Mouse (Mus musculus): ENCODE measurements around the gene Ric3. TPM values are rescaled to one million over a fixed set of nuclear protein-coding genes. Genes with fewer than 3 reads are reported as not detected.

The Ric3 gene
- polyA plus RNA-seq, 1 experiment from 2014 or later: 34.6 TPM

DNA sequence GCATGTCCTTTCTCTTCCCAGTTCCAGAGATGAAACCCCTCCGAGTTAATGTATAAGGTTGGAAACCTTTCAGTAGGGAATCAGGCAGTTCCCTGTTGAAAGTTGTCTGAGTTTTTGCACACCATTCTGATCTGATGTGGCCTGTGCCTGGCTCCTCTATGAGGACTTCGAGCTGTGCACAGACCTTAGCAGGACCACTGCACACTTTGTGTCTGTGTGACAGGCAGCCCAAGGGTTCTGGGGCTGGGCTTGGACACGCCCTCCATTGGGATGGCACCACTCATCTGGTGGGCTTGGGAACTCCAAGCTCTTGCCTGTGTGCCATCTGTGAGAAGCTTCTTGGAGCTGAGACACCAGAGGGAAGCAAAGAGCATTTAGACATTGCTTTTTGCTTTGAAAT lies 51.8 kb downstream of the Ric3 start:
- Histone ChIP-seq H3K27ac (ENCODE audit: low read depth, low read length) (no peak overlapping the region), H3K9ac (replicated peaks; ENCODE audit: low read depth, low read length) (no peak overlapping the region), H3K4me2 (ENCODE audit: low read depth, low read length) (no peak overlapping the region), H3K4me1 (ENCODE audit: control insufficient read depth, insufficient read depth, low read length) (no peaks in the 10 kb centered on the region), H3K36me3 (ENCODE audit: control insufficient read depth, insufficient read depth, low read length) (peaks cover 19% of the 10 kb centered on the region), H3K9me3 (ENCODE audit: control insufficient read depth, low read length) (no peaks in the 10 kb centered on the region), H3K27me3 (ENCODE audit: control insufficient read depth, insufficient read depth, low read length) (no peaks in the 10 kb centered on the region), H3K4me3 (ENCODE audit: low read depth, low read length) (no peak overlapping the region)
- no peak for ATAC-seq (ENCODE audit: low read depth)
- 90% methylated on average over 3 of the region's 3 CpGs for WGBS

DNA sequence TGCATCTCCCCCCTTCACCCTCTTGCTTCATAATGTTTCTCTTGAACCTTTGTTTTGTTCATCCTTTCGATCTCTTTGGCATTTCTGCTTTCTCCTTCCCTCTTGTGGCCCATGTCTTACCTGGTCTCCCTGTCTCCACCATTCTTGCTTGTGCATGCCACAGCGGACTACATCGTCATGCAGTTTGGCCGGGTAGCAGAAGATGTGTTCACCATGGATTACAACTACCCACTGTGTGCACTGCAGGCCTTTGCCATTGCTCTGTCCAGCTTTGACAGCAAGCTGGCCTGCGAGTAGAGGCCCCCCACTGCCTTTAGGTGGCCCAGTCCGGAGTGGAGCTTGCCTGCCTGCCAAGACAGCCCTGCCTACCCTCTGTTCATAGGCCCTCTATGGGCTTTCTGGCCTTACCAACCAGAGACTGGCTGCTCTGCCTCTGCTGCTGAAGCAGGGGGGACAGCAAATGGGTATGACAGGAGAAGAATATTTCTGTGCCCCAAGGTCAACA lies 53.1 kb downstream of the Ric3 start:
- Histone ChIP-seq H3K4me3 (ENCODE audit: low read depth, low read length) (no peak overlapping the region), H3K4me2 (ENCODE audit: low read depth, low read length) (no peak overlapping the region), H3K27me3 (ENCODE audit: control insufficient read depth, insufficient read depth, low read length) (no peaks in the 10 kb centered on the region), H3K36me3 (ENCODE audit: control insufficient read depth, insufficient read depth, low read length) (peaks cover 24% of the 10 kb centered on the region), H3K9ac (replicated peaks; ENCODE audit: low read depth, low read length) (no peak overlapping the region), H3K9me3 (ENCODE audit: control insufficient read depth, low read length) (no peaks in the 10 kb centered on the region), H3K27ac (ENCODE audit: low read depth, low read length) (no peak overlapping the region), H3K4me1 (ENCODE audit: control insufficient read depth, insufficient read depth, low read length) (no peaks in the 10 kb centered on the region)
- no peak for ATAC-seq (ENCODE audit: low read depth)
- WGBS: 91% methylated on average over 6 of the region's 6 CpGs

DNA sequence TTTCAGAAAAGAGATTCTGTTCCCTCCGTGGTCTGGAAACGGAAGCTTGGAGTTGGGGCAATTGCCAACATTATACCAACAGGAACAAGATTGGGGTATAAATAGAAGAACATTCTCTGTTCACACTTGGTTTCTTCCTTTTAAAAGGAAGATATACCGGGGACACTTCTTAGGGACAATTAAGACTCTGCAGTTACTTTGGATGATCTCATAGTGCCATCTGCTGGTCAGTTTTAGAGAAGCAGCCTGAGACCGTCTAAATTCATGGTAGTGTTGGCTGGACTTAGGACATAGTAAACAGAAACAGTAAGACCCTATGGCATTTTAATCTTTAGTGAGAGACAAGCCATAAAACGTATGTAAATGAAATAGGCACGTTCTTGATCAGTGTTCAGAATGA lies 54.9 kb downstream of the Ric3 start:
- no peak overlapping the region for H3K9ac ChIP-seq (replicated peaks; ENCODE audit: low read depth, low read length)
- H3K36me3 ChIP-seq (ENCODE audit: control insufficient read depth, insufficient read depth, low read length): peaks cover 29% of the 10 kb centered on the region
- no peaks in the 10 kb centered on the region for H3K27me3 ChIP-seq (ENCODE audit: control insufficient read depth, insufficient read depth, low read length)
- no peaks in the 10 kb centered on the region for H3K4me1 ChIP-seq (ENCODE audit: control insufficient read depth, insufficient read depth, low read length)
- H3K9me3 ChIP-seq (ENCODE audit: control insufficient read depth, low read length): no peaks in the 10 kb centered on the region
- 21% methylated on average over 6 of the region's 6 CpGs for WGBS
- no peak overlapping the region for H3K4me3 ChIP-seq (ENCODE audit: low read depth, low read length)
- no peak overlapping the region for H3K27ac ChIP-seq (ENCODE audit: low read depth, low read length)
- peak; percentile 70 for ATAC-seq (ENCODE audit: low read depth)
- H3K4me2 ChIP-seq (ENCODE audit: low read depth, low read length): no peak overlapping the region

DNA sequence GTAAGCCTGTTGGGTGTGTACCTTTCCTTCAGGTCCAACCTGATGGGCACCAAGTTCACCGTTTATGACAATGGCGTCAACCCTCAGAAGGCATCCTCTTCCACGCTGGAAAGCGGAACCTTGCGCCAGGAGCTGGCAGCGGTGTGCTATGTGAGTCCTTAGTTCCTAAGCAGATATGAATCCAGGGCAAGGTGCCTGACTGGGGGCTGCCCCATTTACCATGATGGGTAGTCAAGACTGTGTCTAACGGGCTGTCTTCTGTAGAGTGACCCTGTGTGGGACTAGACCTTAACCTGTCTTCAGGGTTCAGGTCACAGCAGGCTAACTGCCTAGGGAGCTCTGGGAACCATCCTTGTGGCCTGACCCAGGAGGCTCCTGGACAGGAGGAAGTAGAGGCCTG lies 55.4 kb downstream of the Ric3 start:
- ATAC-seq (ENCODE audit: low read depth): no peak; the same call in 1 of the 2 replicates
- 95% methylated on average over 7 of the region's 7 CpGs for whole genome bisulfite sequencing
- H3K4me3 ChIP-seq (ENCODE audit: low read depth, low read length): no peak overlapping the region

DNA sequence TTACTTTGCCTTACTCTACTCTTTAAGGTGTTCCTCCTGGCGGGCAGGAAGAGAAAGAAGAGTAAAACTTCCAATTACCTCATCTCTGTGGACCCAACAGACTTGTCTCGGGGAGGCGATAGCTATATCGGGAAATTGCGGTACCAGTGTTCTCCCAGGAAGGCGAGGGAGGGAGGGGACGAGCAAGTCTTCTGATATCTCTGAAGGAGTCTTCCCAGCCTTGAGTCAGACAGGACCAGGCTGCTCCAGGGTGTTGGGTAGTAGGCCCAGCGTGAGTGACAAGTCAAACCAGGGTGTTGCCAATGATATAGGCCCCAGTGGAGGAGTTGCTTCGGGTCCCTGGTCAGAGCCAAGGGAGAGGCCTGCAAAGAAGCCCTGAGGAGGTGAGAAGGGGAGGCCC lies 56.2 kb downstream of the Ric3 start:
- Histone ChIP-seq H3K27me3 (ENCODE audit: control insufficient read depth, insufficient read depth, low read length) (no peaks in the 10 kb centered on the region), H3K4me3 (ENCODE audit: low read depth, low read length) (no peak overlapping the region), H3K4me1 (ENCODE audit: control insufficient read depth, insufficient read depth, low read length) (no peaks in the 10 kb centered on the region), H3K9ac (replicated peaks; ENCODE audit: low read depth, low read length) (no peak overlapping the region), H3K9me3 (ENCODE audit: control insufficient read depth, low read length) (no peaks in the 10 kb centered on the region), H3K4me2 (ENCODE audit: low read depth, low read length) (no peak overlapping the region), H3K36me3 (ENCODE audit: control insufficient read depth, insufficient read depth, low read length) (peaks cover 32% of the 10 kb centered on the region; the same call in 1 of the 2 replicates), H3K27ac (ENCODE audit: low read depth, low read length) (no peak overlapping the region)
- WGBS: 89% methylated on average over 9 of the region's 9 CpGs
- no peak for ATAC-seq (ENCODE audit: low read depth)

More for the DNA sequence above, 55.4 kb downstream of the Ric3 start:
- H3K27me3 ChIP-seq (ENCODE audit: control insufficient read depth, insufficient read depth, low read length): no peaks in the 10 kb centered on the region
- H3K9ac ChIP-seq (replicated peaks; ENCODE audit: low read depth, low read length): no peak overlapping the region
- no peaks in the 10 kb centered on the region for H3K9me3 ChIP-seq (ENCODE audit: control insufficient read depth, low read length)
- H3K4me1 ChIP-seq (ENCODE audit: control insufficient read depth, insufficient read depth, low read length): no peaks in the 10 kb centered on the region
- no peak overlapping the region for H3K4me2 ChIP-seq (ENCODE audit: low read depth, low read length)
- peaks cover 31% of the 10 kb centered on the region for H3K36me3 ChIP-seq (ENCODE audit: control insufficient read depth, insufficient read depth, low read length)
- no peak overlapping the region for H3K27ac ChIP-seq (ENCODE audit: low read depth, low read length)

DNA sequence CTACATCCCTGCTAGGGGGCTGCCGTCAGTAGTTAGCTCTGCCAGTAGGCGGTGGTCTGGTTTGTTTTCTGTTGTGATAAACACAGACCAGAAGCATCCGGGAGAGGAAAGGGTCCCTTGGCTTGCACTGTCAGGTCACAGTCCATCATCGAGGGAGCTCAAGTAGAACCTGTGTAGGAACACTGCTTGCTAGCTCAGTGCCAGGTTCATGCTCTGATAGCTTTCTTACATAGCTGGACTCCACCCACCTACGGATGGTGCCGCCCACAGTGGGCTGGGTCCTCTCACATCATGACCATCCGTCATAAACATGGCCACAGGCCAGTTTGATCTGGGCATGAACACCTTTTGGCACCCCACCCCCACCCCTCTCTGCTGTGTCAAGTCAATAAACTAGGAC lies 57.4 kb downstream of the Ric3 start:
- H3K27me3 ChIP-seq (ENCODE audit: control insufficient read depth, insufficient read depth, low read length): no peaks in the 10 kb centered on the region
- no peaks in the 10 kb centered on the region for H3K4me1 ChIP-seq (ENCODE audit: control insufficient read depth, insufficient read depth, low read length)
- H3K27ac ChIP-seq (ENCODE audit: low read depth, low read length): no peak overlapping the region
- no peak for ATAC-seq (ENCODE audit: low read depth)
- peaks cover 32% of the 10 kb centered on the region; the same call in 1 of the 2 replicates for H3K36me3 ChIP-seq (ENCODE audit: control insufficient read depth, insufficient read depth, low read length)
- WGBS: 97% methylated on average over 7 of the region's 7 CpGs
- no peak overlapping the region for H3K4me3 ChIP-seq (ENCODE audit: low read depth, low read length)
- H3K9me3 ChIP-seq (ENCODE audit: control insufficient read depth, low read length): no peaks in the 10 kb centered on the region
- no peak overlapping the region for H3K4me2 ChIP-seq (ENCODE audit: low read depth, low read length)
- H3K9ac ChIP-seq (replicated peaks; ENCODE audit: low read depth, low read length): no peak overlapping the region

DNA sequence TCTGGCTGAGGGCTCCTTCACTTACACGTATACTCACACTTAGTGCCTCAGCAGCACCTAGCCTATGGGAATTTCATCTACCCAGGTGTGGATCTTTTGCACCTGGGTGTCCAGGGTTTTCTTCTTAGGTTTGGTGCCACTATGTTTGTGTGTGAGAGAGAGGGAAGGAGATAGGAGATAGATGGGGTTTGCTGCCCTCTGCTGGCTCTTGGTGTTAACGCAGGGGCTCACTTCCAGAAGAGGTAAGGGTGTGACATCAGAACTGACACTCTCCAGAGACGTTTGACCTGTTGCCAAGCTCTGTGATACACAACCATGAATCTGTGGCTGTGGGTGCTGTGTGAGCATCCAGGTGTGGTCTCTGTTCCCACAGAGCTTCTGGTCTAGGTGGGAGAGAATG lies 61.7 kb downstream of the Ric3 start:
- Histone ChIP-seq H3K36me3 (ENCODE audit: control insufficient read depth, insufficient read depth, low read length) (peaks cover 20% of the 10 kb centered on the region; the same call in 1 of the 2 replicates), H3K27ac (ENCODE audit: low read depth, low read length) (no peak overlapping the region), H3K9ac (replicated peaks; ENCODE audit: low read depth, low read length) (no peak overlapping the region), H3K4me3 (ENCODE audit: low read depth, low read length) (no peak overlapping the region), H3K4me2 (ENCODE audit: low read depth, low read length) (no peak overlapping the region), H3K27me3 (ENCODE audit: control insufficient read depth, insufficient read depth, low read length) (no peaks in the 10 kb centered on the region), H3K4me1 (ENCODE audit: control insufficient read depth, insufficient read depth, low read length) (peaks cover 6% of the 10 kb centered on the region), H3K9me3 (ENCODE audit: control insufficient read depth, low read length) (no peaks in the 10 kb centered on the region)
- WGBS: 20% methylated on average over 3 of the region's 3 CpGs
- ATAC-seq (ENCODE audit: low read depth): peak; percentile 47

DNA sequence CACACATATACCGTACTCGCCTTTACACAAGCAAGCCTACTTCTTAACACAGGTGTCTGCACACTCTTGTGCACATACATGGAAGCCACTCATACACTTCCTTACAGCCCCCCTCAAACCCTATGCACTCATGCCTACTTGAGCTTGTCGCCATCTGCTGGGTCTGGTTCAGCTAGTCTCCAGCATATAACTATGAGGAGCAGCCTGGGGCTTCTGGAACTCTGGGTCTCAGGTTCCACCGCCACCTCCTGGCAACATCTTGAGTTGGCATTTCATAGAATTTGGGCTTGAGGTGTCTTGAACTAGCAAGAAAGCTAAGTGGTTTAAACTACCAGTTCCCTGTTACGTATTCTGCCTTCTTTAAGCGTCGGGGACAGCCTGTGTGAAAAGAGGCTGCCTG lies 63.9 kb downstream of the Ric3 start:
- H3K4me2 ChIP-seq (ENCODE audit: low read depth, low read length): no peak overlapping the region
- H3K9ac ChIP-seq (replicated peaks; ENCODE audit: low read depth, low read length): no peak overlapping the region
- no peak overlapping the region for H3K27ac ChIP-seq (ENCODE audit: low read depth, low read length)
- H3K4me1 ChIP-seq (ENCODE audit: control insufficient read depth, insufficient read depth, low read length): peaks cover 10% of the 10 kb centered on the region
- H3K36me3 ChIP-seq (ENCODE audit: control insufficient read depth, insufficient read depth, low read length): 0 out of 2 replicates have a peak, but pooled peaks cover 10% of the 10 kb centered on the region
- no peaks in the 10 kb centered on the region for H3K9me3 ChIP-seq (ENCODE audit: control insufficient read depth, low read length)
- no peaks in the 10 kb centered on the region for H3K27me3 ChIP-seq (ENCODE audit: control insufficient read depth, insufficient read depth, low read length)
- no peak overlapping the region for H3K4me3 ChIP-seq (ENCODE audit: low read depth, low read length)
- WGBS: 91% methylated on average over 7 of the region's 7 CpGs
- ATAC-seq (ENCODE audit: low read depth): no peak

DNA sequence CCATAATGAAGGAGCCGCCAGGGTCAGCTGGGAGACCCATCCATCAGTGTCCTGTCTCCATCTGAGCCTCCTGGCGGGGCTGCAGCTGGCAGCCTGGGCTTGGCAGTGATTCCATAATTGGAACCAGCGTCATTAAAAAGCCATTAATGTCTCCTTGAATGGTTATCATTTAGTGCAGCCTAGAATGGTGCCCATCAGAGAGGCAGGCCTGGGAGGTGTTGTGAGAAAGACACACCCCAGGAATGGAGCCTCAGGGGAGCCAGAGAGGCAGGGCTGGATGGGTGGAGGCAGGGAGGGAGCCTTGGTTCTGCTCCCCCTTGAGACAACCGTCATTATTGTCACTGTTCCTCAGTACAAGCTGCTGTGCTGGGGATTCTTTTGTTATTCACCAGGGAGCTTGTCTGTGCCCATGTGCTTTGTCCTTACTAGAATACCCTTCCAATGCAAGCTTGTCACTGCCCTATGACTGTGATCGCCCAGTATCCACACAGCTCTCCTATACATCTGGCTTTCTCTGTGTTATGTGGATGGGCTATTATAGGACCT lies 66.7 kb downstream of the Ric3 start:
- peak; percentile 55; the same call in 1 of the 2 replicates for ATAC-seq (ENCODE audit: low read depth)
- Histone ChIP-seq H3K27ac (ENCODE audit: low read depth, low read length) (peak overlapping the region; percentile 72), H3K4me2 (ENCODE audit: low read depth, low read length) (no peak overlapping the region), H3K4me3 (ENCODE audit: low read depth, low read length) (no peak overlapping the region), H3K9me3 (ENCODE audit: control insufficient read depth, low read length) (no peaks in the 10 kb centered on the region), H3K9ac (replicated peaks; ENCODE audit: low read depth, low read length) (no peak overlapping the region), H3K27me3 (ENCODE audit: control insufficient read depth, insufficient read depth, low read length) (no peaks in the 10 kb centered on the region), H3K36me3 (ENCODE audit: control insufficient read depth, insufficient read depth, low read length) (no peaks in the 10 kb centered on the region), H3K4me1 (ENCODE audit: control insufficient read depth, insufficient read depth, low read length) (peaks cover 27% of the 10 kb centered on the region)
- 9% methylated on average over 5 of the region's 5 CpGs for WGBS
